Mouse (Mus musculus) thymus, postnatal 10 days (tissue): Measurements from ENCODE around the gene Prkca.

Source experiments
- DNase-seq, 2 experiments: peaks; one replicate each; pipeline ENCODE4 v3.0.0; 2021; ENCODE audit warnings: low spot score in 2 of 2

The Prkca gene

DNA sequence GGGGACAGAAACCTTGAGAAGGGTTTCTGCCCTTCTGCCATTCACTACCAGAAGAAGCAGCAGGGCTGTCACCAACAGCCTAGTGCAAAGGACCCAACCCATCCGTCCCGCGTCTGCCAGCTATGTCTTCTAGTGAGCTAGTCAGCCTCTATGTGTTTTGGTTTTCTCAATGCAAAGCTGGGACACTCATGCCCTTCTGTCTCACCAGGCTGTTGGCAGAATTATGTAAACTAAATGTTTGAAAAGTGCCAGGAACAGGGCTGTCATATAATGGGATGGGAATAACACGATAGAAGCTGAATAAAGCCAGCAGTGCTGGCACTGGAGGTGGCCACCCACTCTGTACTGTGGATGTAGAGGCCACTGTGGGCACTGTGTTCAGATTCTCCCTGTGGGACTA, 393.1 kb downstream of the Prkca start:
- DNase-seq: no peak

DNA sequence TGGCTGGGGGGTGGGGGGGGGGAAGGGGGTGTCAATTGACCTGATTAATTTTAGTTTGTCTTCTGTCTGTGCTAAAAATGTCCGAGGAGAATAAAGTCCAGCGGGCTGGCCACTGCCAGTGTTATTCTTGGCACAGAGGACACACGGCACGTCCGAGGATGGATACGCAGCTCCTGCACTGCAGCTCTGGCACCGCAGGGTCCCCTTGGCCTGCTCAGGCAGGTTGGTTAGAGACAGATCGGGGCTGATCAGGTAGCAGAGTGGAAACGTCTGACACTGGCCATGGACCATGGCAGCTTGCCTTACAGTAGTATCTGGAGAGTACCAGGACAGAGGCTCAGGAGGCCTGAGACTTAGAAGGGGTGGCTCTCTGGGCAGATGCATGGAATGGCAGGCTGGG, 393.5 kb downstream of the Prkca start:
- DNase-seq: no peak

DNA sequence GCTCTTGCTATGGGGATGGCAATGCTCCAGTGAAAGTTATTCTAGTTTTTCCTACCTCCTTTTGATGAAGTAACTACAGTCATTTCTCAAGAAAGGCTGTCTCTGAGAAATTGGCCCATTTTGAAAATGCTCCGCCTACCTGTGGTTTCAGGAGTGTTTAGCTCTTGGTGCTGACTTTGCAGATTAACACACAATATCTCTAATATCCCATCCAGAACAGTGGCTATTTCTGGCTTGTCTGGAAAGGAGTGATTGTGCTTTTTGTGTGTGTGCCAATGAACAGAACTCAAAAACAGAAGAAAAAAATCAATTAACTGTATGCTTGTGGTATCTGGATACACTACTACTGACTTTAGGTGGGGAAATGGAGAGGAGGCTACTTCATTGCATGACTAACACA, 395.8 kb downstream of the Prkca start:
- DNase-seq: no peak

DNA sequence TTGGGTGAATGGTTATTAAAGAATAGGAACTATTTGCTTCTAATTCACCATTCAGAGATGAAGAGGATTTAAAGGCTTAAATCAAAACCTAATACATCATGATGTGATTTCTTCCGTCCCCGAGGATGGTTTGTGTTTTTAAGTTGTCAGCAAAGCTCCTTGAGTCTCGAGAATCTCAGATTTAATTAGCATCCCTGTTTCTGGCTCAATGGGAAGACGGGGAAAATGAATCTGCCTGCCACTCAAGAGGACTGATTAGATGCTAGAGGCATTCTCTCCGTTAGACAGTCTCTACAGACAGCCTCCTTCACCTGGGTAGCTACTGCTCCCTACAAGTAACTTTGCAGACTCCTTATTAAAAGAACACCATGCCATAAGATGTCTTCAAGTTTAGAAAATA, 396.9 kb downstream of the Prkca start:
- DNase-seq: no peak

DNA sequence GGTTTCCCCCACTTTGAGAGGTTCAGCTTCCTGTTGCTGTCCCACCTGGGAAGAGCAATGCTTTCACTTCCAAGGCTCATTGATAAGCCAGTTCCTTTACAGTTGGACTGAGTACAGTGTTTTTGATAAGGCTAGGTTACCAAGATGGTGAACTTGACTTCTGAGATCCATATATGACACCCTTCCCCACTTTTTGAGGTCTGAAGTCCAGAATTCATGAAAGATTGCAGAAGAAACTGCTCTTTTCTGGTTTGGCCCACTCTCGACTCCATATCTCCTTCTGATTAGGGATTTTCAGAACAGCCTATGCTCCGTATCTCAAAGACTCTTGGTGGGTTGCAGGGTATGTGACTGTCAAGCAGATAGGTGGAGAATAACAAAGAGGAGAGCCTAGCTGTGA, 406.8 kb downstream of the Prkca start:
- DNase-seq: no peak

DNA sequence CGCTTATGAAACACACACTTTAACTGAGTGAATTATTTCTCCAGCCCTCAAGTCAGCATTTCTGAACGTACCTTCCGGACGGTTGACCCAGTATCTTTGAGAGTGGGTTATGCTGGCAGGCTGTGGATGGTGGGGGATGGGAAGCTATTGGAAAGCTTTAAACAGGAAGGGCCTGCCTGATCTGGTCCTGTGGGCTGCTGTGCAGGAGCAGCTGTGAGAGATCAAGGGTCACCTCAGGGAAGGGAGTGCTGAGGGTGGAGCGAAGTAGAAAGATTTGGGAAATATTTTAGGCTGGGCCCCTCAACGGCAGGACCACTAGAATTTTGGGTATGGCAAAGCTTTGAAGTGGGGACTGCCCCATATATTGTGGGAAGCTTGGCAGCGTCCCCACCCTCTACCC, 412.0 kb downstream of the Prkca start:
- DNase-seq: no peak

DNA sequence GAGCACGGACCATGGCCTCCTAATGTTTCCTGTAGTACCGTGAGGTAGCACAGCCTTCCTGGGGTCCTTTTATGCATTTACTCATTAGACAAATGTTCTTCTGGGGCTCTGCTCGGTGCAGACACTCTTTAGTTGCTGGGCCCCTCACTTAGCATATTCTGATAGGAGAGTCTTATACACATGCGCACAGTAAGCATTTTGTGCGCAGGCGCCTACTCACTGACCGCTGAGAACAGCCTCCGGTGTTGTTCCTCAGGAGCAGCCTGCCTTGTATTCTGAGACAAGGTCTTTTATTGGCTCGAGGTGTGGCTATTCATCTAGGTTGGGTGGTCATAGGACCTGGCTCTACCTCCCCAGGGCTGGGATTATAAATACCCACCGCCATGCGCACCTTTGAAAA, 412.4 kb downstream of the Prkca start:
- DNase-seq: no peak

DNA sequence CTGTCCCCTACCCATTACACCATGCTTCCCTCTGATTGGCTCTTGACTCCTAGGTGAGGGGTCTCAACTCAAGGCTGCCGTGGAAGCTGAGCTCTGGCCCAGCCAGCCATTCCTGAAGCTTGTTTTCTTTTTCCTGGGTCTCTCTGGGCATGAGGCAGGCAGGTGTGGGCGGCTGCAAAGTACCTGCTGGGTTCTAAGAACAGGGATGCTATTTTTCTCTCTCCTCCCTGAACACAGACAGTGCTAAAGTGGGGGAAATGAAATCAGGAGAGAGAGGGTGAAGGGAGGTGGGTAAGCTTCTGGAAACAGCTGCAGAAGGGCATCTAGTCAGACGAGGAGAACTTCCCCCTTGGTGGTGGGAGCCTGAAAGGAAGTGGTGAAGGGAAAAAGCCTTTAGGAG, 414.0 kb downstream of the Prkca start:
- DNase-seq: no peak

DNA sequence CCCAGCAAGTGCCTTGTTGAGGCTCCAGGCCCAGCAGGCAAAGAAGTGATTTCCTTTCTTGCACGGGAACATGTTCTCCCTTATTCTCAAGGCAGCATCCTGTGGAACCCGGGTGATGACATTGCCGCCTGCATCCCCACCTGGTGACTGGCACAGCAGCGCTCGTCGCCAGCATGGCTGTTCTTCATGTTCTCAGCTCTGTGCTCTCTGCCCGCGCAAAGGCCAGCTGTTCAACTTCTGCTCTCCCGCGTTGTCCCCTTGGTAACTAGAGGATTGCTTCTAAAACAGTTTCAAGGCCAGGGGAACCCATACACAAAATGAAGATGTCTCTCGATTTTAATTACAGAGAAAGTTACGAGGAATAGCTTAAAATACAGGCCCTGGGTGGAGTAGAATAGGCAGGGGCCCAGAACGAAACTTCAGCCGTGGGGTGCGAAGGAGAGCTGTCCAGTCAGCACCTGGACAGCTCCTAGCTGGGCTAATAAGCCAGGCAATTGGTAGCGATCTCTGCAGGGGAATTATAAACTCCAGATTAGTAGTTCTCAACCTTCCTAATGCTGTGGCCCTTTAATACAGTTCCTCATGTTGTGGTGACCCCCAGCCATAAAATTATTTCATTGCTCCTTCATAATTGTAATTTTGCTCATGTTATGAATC, 423.7 kb downstream of the Prkca start:
- no peak for DNase-seq

DNA sequence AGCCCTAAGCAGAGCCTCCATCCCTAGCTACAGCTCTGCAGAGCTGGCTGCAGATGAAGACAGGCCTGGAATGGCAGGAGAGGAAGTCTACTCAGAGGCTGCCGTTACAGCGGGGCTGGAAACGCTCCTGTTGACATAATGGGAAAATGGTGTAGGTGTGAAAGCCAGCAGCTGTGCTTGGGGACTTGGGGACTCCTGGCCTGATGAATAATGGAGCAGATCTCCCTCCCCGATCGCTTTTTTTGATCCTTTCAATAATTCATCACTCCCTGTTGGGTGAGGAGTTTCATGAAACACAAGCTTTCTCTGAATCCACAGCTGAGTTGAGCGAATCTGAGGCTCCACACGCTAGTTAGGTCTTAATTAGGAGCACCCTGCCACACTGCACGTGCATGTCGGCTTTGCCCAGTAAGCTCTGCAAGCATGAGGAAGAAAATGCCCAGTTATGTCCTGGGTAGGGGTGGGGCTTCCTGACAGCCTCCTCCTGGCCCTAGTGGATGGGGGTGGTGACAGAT, 425.9 kb downstream of the Prkca start:
- no peak for DNase-seq

DNA sequence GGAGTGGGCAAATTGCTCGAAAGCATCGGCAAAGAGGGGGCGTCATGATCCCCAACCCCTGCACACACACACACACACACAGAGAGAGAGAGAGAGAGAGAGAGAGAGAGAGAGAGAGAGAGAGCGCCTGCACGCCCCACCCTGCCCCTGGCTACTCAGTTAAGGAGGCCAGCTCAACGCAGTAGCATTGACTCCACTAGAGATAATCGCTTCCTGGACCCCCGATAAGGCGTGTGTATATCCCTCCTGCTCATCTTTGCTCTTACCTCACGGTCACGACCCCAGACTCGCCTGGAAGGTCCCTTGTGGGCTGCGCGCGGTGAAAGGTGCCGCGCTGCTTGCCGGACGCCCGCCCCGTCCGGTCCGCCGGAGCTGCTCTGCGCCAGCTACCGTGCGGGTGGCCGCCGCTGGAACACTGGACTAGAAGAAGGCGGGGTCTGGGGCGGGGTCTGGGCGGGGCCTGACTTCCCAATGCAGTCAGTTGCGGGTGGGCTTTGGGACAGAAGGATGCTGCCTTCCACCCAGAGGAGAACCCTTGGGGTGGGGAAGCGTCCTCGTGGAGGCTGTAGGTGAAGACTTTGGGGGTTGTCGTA, 429.0 kb downstream of the Prkca start, which contains the start of gene Cacng5:
TSS of gene Cacng5 (minus strand) at position 422 of the 593 bp plus-strand sequence.
- no peak for DNase-seq

DNA sequence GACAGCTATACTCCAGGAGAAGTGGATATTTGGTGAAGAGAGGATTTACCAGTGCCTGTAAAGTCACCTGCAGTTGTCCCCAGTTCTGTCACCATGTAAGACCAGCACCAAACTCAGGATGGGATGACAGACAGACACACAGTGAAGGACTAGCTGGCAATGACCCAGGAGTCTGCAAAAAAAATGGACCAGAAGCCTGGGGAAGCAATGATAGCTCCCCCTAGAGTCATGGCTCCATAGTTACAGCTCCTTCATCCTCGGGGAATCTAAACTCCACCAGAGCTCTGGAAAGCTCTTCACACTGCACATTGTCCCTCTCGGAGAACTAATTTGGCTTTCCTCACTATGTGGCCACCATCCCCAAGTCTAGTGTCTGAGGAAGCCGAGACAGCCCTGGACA, 430.4 kb downstream of the Prkca start:
- no peak for DNase-seq

DNA sequence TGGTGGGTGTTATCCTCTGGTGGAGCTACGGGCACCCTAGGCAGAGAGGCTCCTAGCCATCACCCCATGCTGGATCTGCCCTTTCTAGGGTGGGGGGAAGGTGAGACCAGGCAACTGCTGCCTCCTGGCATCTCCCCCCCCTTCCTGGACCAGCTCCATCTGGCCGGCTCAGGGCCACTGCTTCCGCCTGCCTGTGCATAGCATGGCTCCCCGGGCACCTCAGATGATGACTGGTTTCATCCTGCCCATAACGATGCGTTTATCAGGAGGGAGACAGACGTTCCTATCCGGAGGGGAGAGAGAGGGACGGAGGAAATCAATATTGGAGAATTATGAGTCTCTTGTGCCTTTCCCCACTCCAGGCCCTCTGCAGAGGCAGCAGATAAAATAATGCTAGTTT, 438.4 kb downstream of the Prkca start:
- DNase-seq: no peak

DNA sequence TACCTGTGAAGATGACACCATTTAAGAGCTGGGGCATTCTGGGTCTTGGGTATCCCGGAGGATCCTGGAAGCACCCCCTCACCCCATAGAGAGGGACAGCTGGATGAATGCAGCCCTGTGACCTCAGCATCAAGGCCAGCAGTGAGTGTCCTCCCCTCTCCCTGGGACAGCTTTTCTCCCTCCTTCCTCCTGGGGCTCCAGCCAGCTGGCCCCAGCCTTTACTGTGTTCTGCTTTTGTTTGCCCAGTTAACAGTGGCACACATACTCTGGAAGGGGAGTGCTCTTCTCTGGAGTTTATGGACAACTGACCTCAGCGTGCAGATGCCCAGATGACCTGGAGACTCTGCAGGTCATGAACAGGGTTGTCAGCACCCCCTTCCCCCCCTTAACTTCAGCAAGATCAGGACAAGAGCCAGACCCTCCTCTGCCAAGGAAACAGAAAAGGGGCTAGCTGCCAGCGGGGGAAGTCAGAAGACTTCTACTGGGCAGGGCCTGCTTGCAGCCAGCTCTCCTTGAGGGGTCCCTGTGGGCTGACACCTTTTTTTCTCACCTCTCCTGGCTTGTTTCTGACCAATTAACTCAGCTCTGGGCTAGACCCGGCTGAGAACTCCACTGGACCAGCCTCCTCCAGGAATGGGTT, 439.6 kb downstream of the Prkca start:
- no peak for DNase-seq

DNA sequence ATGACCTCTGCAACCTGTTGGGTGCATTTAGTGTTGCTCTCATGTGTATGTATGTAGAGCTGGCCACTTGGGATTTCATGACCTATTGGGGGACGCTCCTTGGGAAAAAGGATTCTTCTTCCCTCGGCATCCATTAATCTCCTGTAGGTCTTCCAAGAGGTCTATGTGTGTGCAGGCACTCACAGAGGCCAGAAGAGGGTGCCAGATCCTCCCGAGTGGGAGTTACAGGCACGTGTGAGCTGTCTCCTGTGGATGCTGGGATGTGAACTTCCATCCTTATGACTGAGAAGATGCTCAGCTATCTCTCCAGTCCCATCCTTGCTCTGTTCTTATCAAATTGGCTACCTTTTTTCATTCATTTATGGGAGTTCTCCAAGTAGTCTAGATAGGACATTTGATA, 443.3 kb downstream of the Prkca start:
- no peak for DNase-seq

DNA sequence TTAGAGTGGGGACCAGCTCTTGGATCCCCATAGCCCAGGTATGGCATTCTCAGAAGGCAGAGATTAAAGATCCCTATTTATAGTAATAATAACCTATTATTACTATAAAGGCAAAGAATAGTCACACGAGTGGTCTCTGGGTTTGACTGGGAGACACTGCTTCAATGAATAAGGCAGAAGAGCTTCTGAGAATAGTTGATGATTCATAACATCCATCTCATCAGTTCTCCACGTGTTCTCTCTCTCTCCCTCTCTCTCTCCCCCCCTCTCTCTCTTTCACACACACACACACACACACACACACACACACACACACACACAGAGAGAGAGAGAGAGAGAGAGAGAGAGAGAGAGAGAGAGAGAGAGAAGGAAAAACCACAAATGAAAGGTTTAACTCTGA, 445.0 kb downstream of the Prkca start:
- no peak for DNase-seq

DNA sequence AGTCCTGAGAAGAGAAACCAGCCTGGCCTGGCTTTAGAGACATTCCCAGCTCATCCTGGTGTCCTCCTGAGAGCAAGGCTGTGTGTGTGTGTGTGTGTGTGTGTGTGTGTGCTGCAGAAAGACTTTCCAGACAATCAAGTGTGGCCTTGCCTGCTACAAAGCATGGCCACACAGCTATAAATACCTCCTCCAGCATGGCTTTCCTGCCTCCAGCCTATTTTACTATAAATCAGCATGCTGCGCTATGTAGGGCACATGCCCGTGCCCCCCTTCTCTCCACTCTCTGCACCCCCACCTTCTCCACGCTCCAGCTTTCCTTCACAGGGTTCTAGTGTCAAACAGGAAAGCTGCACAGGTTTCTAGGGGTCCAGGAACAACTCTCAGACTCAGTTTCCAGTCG, 448.1 kb downstream of the Prkca start:
- no peak for DNase-seq

DNA sequence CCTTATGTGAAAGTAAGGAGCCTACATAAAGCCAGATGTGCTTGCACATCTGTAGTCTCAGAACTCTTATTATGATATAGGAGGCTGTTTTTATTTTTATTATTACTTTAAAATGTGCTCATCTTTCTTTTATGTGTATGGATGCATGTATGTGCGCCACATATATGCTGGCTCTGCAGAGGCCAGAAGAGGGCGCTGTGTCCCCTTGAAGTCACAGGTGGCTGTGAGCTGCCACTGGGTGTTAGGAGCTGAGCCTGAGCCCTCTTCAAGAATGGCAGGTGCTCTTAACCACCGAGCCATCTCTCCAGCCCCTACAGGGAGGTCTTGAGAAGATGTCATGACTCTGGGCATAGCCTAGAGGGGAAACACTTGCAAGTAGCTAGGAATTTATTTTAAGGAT, 452.4 kb downstream of the Prkca start:
- DNase-seq: no peak

DNA sequence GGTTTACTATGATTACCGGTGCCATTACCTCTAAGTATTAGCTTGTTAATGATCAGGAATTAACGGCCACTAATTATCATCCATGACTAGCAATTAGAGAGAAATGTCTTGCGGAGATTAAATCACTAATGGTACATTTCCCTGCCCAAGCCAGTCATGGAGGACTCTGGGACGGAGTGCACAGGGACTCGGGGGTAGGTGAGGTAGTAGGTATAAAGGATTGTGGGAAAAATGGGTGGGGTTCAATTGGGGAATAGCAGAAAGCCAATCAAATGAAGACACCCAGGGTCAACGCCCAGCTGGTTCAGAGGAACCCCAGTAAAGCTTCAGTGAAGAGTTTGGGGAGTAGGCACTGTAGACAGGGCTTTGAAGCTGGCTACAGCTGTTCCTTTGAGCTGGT, 456.4 kb downstream of the Prkca start:
- DNase-seq: no peak
